Mouse (Mus musculus) ES-CJ7 (cell line): Measurements from ENCODE around the gene Hmgb2.

Source experiments
- DNase-seq: peaks from one replicate; pipeline ENCODE4 v3.0.0; 2011; ENCODE audit warnings: low read depth, low spot score

Hmgb2 gene

GRCm38 (mm10) chr8:57552102-57553032, 40.7 kb downstream of the Hmgb2 start:
- no peak for DNase-seq

GRCm38 (mm10) chr8:57560926-57561325, 49.2 kb downstream of the Hmgb2 start:
- no peak for DNase-seq

GRCm38 (mm10) chr8:57562741-57563140, 51.0 kb downstream of the Hmgb2 start:
- DNase-seq = no peak

DNA sequence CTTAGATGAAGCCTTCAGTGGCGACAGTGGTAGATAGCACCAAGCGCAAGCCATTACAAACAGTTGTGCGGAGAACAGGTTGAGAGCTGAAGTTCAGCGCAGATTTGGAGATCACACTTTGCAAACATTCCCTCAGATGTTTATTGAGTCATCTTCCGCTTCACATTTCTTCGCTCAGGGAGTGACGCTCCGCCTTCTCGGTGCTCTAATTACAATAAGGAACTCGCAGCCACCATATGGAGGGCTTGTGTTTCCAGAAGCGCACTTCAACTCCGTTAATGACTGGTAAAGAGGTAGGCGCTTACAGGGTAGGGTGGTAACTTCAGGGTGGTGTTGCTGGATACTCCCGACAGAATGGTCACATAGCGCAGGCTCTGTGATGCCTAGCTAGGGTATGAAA, 52.0 kb downstream of the Hmgb2 start:
- DNase-seq = no peak

- no peak for DNase-seq
These were observed 53.3 kb downstream of the Hmgb2 start for GRCm38 (mm10) chr8:57565039-57565438.
